Mouse (Mus musculus): ENCODE measurements around the gene Auts2. TPM values are rescaled to one million over a fixed set of nuclear protein-coding genes. Genes with fewer than 3 reads are reported as not detected.

The Auts2 gene
- polyA plus RNA-seq, 1 experiment from 2014 or later = 53.4 TPM

DNA sequence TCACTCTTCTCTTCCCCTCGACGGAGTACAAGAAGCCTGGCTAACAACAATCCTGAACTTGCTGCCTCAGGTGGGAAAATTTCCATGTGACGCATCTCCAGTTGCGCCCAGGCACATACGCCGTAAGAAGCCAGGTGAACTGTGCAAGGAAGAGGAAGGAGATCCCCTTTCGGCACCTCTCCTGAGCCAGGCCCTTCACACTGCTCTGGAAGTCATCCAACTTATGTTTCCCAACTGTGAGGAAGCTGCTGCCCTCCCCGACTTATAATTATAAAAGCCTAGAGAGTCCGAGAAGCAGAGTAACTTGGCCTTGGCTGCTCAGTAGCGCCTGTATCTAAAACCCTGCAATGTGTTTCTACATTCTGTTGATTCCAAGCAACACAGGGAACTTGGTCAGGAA is 142.6 kb downstream of the Auts2 start:
- no peak for ATAC-seq (ENCODE audit: insufficient number of reproducible peaks, low FRiP score, low TSS enrichment, low read depth)
- Histone ChIP-seq H3K9ac (ENCODE audit: low read length) (no peak overlapping the region), H3K4me2 (ENCODE audit: low read depth, severe bottlenecking) (no peak overlapping the region), H3K4me1 (ENCODE audit: control insufficient read depth, insufficient read depth, low read length) (peaks cover 9% of the 10 kb centered on the region; the same call in 1 of the 2 replicates), H3K27ac (replicated peaks; ENCODE audit: low read depth, low read length) (no peak overlapping the region), H3K4me3 (ENCODE audit: low read depth, low read length) (no peak overlapping the region), H3K9me3 (ENCODE audit: control insufficient read depth, low read length) (no peaks in the 10 kb centered on the region), H3K27me3 (ENCODE audit: control insufficient read depth, insufficient read depth, low read length) (no peaks in the 10 kb centered on the region), H3K36me3 (ENCODE audit: control insufficient read depth, insufficient read depth, low read length) (no peaks in the 10 kb centered on the region)
- no peak for DNase-seq (ENCODE audit: low spot score)
- 80% methylated on average over 10 of the region's 10 CpGs for WGBS

DNA sequence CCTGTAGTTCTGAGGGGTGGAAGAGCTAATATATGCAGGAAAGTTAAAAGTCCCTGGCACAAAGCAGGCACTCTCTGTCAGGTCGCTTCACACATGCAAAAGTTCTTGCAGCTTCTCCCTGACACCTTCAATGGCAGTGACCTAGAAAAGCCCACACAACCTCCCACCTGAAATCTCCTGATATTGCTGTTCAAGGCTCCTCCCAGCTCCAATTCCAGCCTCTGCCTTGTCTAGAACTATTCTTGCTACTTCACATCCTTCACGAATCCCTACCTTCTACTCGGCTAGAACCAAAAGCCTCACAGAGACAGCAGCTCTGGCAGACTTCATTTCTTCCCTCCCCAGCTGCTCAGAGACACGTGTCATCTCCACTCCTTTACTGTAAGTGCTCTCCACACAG is 143.7 kb downstream of the Auts2 start:
- ATAC-seq (ENCODE audit: insufficient number of reproducible peaks, low FRiP score, low TSS enrichment, low read depth) = no peak
- Histone ChIP-seq H3K4me3 (ENCODE audit: low read depth, low read length) (no peak overlapping the region), H3K36me3 (ENCODE audit: control insufficient read depth, insufficient read depth, low read length) (no peaks in the 10 kb centered on the region), H3K4me2 (ENCODE audit: low read depth, severe bottlenecking) (no peak overlapping the region), H3K27me3 (ENCODE audit: control insufficient read depth, insufficient read depth, low read length) (no peaks in the 10 kb centered on the region), H3K9me3 (ENCODE audit: control insufficient read depth, low read length) (no peaks in the 10 kb centered on the region), H3K4me1 (ENCODE audit: control insufficient read depth, insufficient read depth, low read length) (peaks cover 14% of the 10 kb centered on the region), H3K9ac (ENCODE audit: low read length) (no peak overlapping the region), H3K27ac (replicated peaks; ENCODE audit: low read depth, low read length) (no peak overlapping the region)
- no peak for DNase-seq (ENCODE audit: low spot score)
- 33% methylated on average over 4 of the region's 4 CpGs for WGBS

DNA sequence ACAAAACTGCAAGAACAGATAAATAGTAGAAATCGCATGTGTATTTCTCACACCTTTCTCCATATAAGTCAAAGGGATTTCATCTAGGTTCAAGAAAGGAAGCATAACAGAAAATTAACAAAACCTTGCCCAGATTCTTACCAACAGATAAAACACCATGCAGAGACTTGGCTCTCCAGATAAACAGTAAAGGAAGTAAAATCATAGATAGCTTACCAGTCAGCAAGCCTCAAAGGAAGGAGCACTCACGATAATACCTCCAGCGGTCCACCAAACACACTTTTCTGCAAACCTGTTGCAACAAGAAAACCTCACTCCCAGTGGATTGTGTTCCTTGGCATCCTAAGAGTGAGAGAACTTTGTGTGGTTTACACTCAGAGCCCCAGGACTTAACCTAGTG is 147.2 kb downstream of the Auts2 start:
- Histone ChIP-seq H3K4me2 (ENCODE audit: low read depth, severe bottlenecking) (no peak overlapping the region), H3K27ac (replicated peaks; ENCODE audit: low read depth, low read length) (no peak overlapping the region), H3K4me1 (ENCODE audit: control insufficient read depth, insufficient read depth, low read length) (peaks cover 14% of the 10 kb centered on the region), H3K36me3 (ENCODE audit: control insufficient read depth, insufficient read depth, low read length) (no peaks in the 10 kb centered on the region), H3K9ac (ENCODE audit: low read length) (no peak overlapping the region), H3K9me3 (ENCODE audit: control insufficient read depth, low read length) (no peaks in the 10 kb centered on the region), H3K4me3 (ENCODE audit: low read depth, low read length) (no peak overlapping the region), H3K27me3 (ENCODE audit: control insufficient read depth, insufficient read depth, low read length) (no peaks in the 10 kb centered on the region)
- 91% methylated on average over 3 of the region's 3 CpGs for WGBS
- ATAC-seq (ENCODE audit: insufficient number of reproducible peaks, low FRiP score, low TSS enrichment, low read depth) (no peak), DNase-seq (ENCODE audit: low spot score) (no peak)

DNA sequence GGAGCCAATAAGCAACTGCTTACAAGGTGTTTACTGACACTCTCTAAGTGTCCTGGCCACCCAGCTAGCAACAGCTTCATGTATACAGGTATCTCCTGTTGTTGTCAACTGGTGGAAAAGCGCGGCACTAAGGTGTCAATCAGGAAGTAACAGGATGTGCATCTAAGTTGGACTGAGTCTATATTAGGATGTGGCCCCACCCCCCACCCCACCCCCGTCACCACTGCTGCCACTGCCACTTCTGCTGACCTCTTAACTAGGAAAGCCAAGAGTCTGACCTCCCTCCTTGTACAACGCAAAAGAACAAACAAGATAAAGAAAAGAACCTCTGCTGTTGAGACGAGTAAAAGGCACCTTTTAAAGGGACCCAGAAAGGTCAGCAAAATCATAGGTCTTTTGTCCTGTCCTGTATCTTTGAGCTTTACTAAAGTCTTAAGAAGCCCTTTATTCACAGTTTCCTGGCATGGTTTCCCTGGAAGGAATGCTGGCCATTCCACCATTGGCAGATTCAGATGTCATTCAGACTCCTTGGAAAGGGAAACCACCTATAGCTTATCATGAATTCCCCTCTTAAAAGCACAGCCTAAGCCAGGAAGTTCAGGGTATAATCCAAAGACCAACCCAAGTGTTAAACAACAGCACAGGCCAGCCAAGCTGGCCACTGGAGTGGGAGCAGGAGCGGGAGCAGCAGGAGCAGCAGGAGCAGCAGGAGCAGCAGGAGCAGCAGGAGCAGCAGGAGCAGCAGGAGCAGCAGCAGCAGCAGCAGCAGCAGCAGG is 148.2 kb downstream of the Auts2 start:
- Histone ChIP-seq H3K9me3 (ENCODE audit: control insufficient read depth, low read length) (no peaks in the 10 kb centered on the region), H3K27ac (replicated peaks; ENCODE audit: low read depth, low read length) (no peak overlapping the region), H3K4me3 (ENCODE audit: low read depth, low read length) (no peak overlapping the region), H3K36me3 (ENCODE audit: control insufficient read depth, insufficient read depth, low read length) (no peaks in the 10 kb centered on the region), H3K9ac (ENCODE audit: low read length) (no peak overlapping the region), H3K27me3 (ENCODE audit: control insufficient read depth, insufficient read depth, low read length) (no peaks in the 10 kb centered on the region), H3K4me2 (ENCODE audit: low read depth, severe bottlenecking) (no peak overlapping the region), H3K4me1 (ENCODE audit: control insufficient read depth, insufficient read depth, low read length) (peaks cover 10% of the 10 kb centered on the region)
- ATAC-seq (ENCODE audit: insufficient number of reproducible peaks, low FRiP score, low TSS enrichment, low read depth) (no peak), DNase-seq (ENCODE audit: low spot score) (no peak)
- 54% methylated on average over 6 of the region's 6 CpGs for WGBS

DNA sequence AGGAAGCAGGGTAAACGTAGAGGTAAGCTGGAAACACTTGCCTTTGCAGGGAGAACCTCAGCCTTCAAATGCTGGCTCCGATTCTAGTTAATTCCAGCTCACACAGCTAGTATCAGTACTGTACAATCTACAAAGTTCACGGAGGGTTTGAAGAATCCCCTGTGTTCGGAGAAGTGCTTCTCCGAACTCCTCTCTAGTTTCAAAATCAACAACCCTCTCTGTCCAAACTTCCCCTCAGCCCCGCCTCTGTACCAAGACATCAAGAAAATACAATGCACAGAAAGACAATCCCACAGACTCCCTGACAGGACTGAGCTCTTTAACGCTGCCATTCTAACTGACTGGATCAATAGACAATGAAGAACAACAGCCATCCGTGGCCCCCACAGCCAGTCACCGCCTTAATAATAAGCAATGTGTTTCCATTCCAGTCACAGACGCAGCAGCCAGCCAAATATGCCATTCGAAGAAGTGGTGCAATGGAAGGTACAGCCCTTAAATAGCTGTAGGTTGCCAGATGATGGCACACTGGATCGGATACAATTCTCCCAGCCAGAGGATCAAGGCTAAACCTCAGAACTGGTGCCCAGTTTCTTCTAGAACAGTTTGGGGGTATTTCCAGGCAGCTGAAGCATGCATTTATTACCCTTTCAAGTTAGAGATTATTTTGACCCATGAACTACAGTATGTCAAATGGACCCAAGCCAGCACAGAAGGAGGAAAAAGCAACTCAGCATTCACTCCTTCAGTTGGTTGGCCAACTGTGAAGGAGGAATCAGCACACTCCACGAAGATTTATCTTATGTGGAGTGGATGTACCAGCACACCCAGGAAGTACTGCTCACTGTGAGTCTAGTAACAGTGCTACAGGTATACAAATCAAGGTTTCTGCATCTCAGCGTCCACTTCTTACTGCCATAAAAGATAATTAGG is 151.0 kb downstream of the Auts2 start:
- H3K27ac ChIP-seq (replicated peaks; ENCODE audit: low read depth, low read length) = no peak overlapping the region
- H3K4me2 ChIP-seq (ENCODE audit: low read depth, severe bottlenecking) = no peak overlapping the region
- DNase-seq (ENCODE audit: low spot score) = no peak

DNA sequence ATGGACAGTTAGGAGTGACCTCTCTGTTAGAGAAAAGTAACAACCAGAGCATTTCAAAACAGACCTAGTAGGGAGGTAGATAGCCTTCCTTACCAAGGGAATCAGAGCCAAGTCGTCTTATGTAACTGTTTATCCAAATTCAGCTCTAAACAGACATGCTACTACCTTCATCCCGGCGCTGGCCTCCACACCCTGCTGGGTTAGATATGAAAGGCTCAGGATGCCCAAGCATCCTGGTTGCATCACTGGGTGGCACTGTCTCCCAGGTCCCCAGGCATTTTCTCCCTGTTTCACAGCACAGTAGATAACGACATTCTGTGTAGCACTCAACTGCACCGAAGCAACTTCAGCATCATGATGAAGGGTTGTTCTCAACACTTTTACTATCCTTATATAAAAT is 154.4 kb downstream of the Auts2 start:
- Histone ChIP-seq H3K36me3 (ENCODE audit: control insufficient read depth, insufficient read depth, low read length) (no peaks in the 10 kb centered on the region), H3K9me3 (ENCODE audit: control insufficient read depth, low read length) (no peaks in the 10 kb centered on the region), H3K4me3 (ENCODE audit: low read depth, low read length) (no peak overlapping the region), H3K27me3 (ENCODE audit: control insufficient read depth, insufficient read depth, low read length) (no peaks in the 10 kb centered on the region), H3K9ac (ENCODE audit: low read length) (no peak overlapping the region), H3K27ac (replicated peaks; ENCODE audit: low read depth, low read length) (no peak overlapping the region), H3K4me2 (ENCODE audit: low read depth, severe bottlenecking) (no peak overlapping the region), H3K4me1 (ENCODE audit: control insufficient read depth, insufficient read depth, low read length) (0 out of 2 replicates have a peak, but pooled peaks cover 3% of the 10 kb centered on the region)
- DNase-seq (ENCODE audit: low spot score) (no peak), ATAC-seq (ENCODE audit: insufficient number of reproducible peaks, low FRiP score, low TSS enrichment, low read depth) (no peak)
- 90% methylated on average over 5 of the region's 5 CpGs for WGBS

More for the DNA sequence above, 151.0 kb downstream of the Auts2 start:
- Histone ChIP-seq H3K4me3 (ENCODE audit: low read depth, low read length) (no peak overlapping the region), H3K36me3 (ENCODE audit: control insufficient read depth, insufficient read depth, low read length) (no peaks in the 10 kb centered on the region), H3K27me3 (ENCODE audit: control insufficient read depth, insufficient read depth, low read length) (no peaks in the 10 kb centered on the region), H3K9ac (ENCODE audit: low read length) (no peak overlapping the region), H3K4me1 (ENCODE audit: control insufficient read depth, insufficient read depth, low read length) (peaks cover 5% of the 10 kb centered on the region; the same call in 1 of the 2 replicates), H3K9me3 (ENCODE audit: control insufficient read depth, low read length) (no peaks in the 10 kb centered on the region)
- ATAC-seq (ENCODE audit: insufficient number of reproducible peaks, low FRiP score, low TSS enrichment, low read depth) = no peak
- WGBS = 85% methylated on average over 14 of the region's 14 CpGs

DNA sequence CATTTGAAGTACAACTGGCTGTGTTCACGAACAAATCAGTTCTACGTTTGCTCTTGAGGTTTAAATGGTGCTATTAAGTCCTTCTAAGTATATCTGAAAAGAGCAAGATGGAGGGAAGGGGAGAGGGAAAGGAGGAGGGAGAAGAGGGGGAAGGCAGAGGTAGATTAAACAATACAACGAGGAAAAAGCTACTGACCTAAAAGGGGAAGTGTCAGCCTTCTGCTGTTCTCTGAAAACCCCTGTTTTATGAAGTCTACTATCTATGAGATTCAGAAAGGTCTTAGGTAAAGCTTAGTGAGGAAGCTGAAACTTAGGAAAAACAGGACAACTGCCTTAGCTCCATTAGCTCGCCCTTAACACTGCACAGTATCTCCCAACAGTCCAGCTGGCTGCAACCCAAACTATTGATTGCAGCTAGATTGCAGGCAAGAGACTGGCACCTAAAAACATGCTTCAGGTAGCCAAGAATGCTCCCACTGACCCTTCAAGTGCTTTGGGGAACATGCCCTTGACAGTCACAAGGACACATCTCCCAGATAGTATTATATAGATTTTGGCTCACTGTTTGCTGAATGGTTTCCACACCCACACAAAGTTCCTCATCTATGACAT is 157.8 kb downstream of the Auts2 start:
- Histone ChIP-seq H3K36me3 (ENCODE audit: control insufficient read depth, insufficient read depth, low read length) (no peaks in the 10 kb centered on the region), H3K27me3 (ENCODE audit: control insufficient read depth, insufficient read depth, low read length) (no peaks in the 10 kb centered on the region), H3K9ac (ENCODE audit: low read length) (no peak overlapping the region), H3K4me1 (ENCODE audit: control insufficient read depth, insufficient read depth, low read length) (0 out of 2 replicates have a peak, but pooled peaks cover 3% of the 10 kb centered on the region), H3K27ac (replicated peaks; ENCODE audit: low read depth, low read length) (no peak overlapping the region), H3K4me3 (ENCODE audit: low read depth, low read length) (no peak overlapping the region), H3K9me3 (ENCODE audit: control insufficient read depth, low read length) (no peaks in the 10 kb centered on the region), H3K4me2 (ENCODE audit: low read depth, severe bottlenecking) (no peak overlapping the region)
- DNase-seq (ENCODE audit: low spot score) (no peak), ATAC-seq (ENCODE audit: insufficient number of reproducible peaks, low FRiP score, low TSS enrichment, low read depth) (no peak)
- WGBS = 62% methylated on average over 4 of the region's 4 CpGs

DNA sequence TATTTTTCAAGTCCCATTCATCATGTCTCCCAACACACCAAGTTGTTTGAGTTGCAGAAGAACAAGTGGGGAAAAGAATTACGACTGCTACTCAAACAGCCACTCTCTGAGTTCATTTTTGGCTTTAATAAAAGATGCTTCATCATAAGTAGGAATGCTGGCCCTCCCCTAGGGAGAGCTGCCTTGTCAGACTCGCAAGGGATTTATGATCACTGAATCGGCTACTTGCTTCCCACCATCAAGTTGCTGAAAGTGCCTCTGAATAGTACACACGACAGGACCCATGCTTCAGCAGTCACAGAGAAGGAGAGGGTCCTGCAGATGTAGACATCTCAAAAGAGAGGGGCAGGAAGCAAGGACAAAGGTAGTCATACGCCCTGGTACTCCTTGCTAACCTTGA is 162.9 kb downstream of the Auts2 start:
- no peak for DNase-seq (ENCODE audit: low spot score)
- H3K4me1 ChIP-seq (ENCODE audit: control insufficient read depth, insufficient read depth, low read length) = 0 out of 2 replicates have a peak, but pooled peaks cover 3% of the 10 kb centered on the region
- ATAC-seq (ENCODE audit: insufficient number of reproducible peaks, low FRiP score, low TSS enrichment, low read depth) = no peak
- H3K27me3 ChIP-seq (ENCODE audit: control insufficient read depth, insufficient read depth, low read length) = no peaks in the 10 kb centered on the region
- H3K4me2 ChIP-seq (ENCODE audit: low read depth, severe bottlenecking) = no peak overlapping the region
- H3K9me3 ChIP-seq (ENCODE audit: control insufficient read depth, low read length) = no peaks in the 10 kb centered on the region
- no peak overlapping the region for H3K9ac ChIP-seq (ENCODE audit: low read length)
- no peak overlapping the region for H3K27ac ChIP-seq (replicated peaks; ENCODE audit: low read depth, low read length)
- H3K36me3 ChIP-seq (ENCODE audit: control insufficient read depth, insufficient read depth, low read length) = no peaks in the 10 kb centered on the region
- H3K4me3 ChIP-seq (ENCODE audit: low read depth, low read length) = no peak overlapping the region
- WGBS = 55% methylated on average over 5 of the region's 5 CpGs

Data from limb, embryonic 11.5 days (tissue).